Mouse (Mus musculus) stomach, postnatal 0 days (tissue): ENCODE results near the gene Rpl5.

Experiments
- CTCF ChIP-seq: IDR thresholded peaks from 2 replicates; pipeline ENCODE4 v1.5.1; 2016; ENCODE audit warnings: antibody characterized with exemption, low read depth, mild to moderate bottlenecking, moderate library complexity
- EP300 ChIP-seq: optimal IDR thresholded peaks from 2 replicates; pipeline ENCODE3; 2016; ENCODE audit warnings: antibody characterized with exemption

GRCm38 (mm10) chr5:107949607-107950006 is 49.3 kb downstream of the Rpl5 start:
- TF ChIP-seq CTCF, result no peak
- TF ChIP-seq EP300, result no peak
